Mouse (Mus musculus) heart, embryonic 13.5 days (tissue): Measurements from ENCODE around the gene Golga5. TPM values are rescaled to one million over a fixed set of nuclear protein-coding genes. Genes with fewer than 3 reads are reported as not detected.

Experiments used
- ATAC-seq: fragments of 200-750 bp; cut with Nextera tagmentation; 2 replicates; pipeline ENCODE4 v1.8.0; 2017; ENCODE audit warnings: moderate TSS enrichment; ENCODE audit not compliant: insufficient number of reproducible peaks, low FRiP score, low TSS enrichment; ENCODE audit errors: extremely low read depth
- H3K27ac ChIP-seq: fragments of 300-500 bp; sonication (generic); replicated peaks from 2 replicates; pipeline ENCODE4 v1.5.1; 2015; ENCODE audit warnings: moderate library complexity, mild to moderate bottlenecking, inconsistent platforms
- H3K27me3 ChIP-seq: fragments of 300-500 bp; sonication (generic); replicated peaks from 2 replicates; pipeline ENCODE4 v1.6.1; 2015; ENCODE audit warnings: mild to moderate bottlenecking, inconsistent platforms
- H3K36me3 ChIP-seq: fragments of 300-500 bp; sonication (generic); 2 replicates; pipeline ENCODE4 v1.6.1; 2015; ENCODE audit warnings: mild to moderate bottlenecking, inconsistent platforms
- H3K4me1 ChIP-seq: fragments of 300-500 bp; sonication (generic); 2 replicates; pipeline ENCODE4 v1.6.1; 2015; ENCODE audit warnings: inconsistent platforms
- H3K4me2 ChIP-seq: fragments of 300-500 bp; sonication (generic); 2 replicates; pipeline ENCODE4 v1.6.1; 2015; ENCODE audit warnings: inconsistent platforms, mild to moderate bottlenecking, moderate library complexity
- H3K4me3 ChIP-seq: fragments of 300-500 bp; sonication (generic); 2 replicates; pipeline ENCODE4 v1.5.1; 2015; ENCODE audit warnings: moderate library complexity, mild to moderate bottlenecking, inconsistent platforms
- H3K9ac ChIP-seq: fragments of 300-500 bp; sonication (generic); 2 replicates; pipeline ENCODE4 v1.6.1; 2015; ENCODE audit warnings: inconsistent platforms, mild to moderate bottlenecking, moderate library complexity
- H3K9me3 ChIP-seq: fragments of 300-500 bp; sonication (generic); 2 replicates; pipeline ENCODE4 v1.6.1; 2016; ENCODE audit warnings: inconsistent platforms
- WGBS: fragments of 180-500 bp; shearing (Covaris S2); methylation state at CpG from one replicate; pipeline ENCODE4 v1.1.7; 2015; ENCODE audit warnings: mixed read lengths; 5-methylcytosine and 5-hydroxymethylcytosine counted together
- polyA plus RNA-seq: library from polyadenylated mRNA; unstranded; fragments of >200 nt; fragmentation: Nextera tagmentation; extraction: Ambion mirVana; gene quantifications from 2 replicates; pipeline ENCODE4 v1.2.1, GENCODE M21; 2015

Golga5 gene
- polyA plus RNA-seq, 1 experiment from 2014 or later = 22.8 TPM

GRCm38 (mm10) chr12:102450437-102450836 is 18.5 kb upstream of the Golga5 start:
- H3K9ac ChIP-seq = no peak overlapping the region
- peak overlapping the region; percentile 37 for H3K27ac ChIP-seq
- WGBS = 47% methylated on average over 10 of the region's 10 CpGs
- H3K4me2 ChIP-seq = 0 out of 2 replicates have a peak overlapping the region, but pooled peaks have one; percentile 3
- no peaks in the 10 kb centered on the region for H3K9me3 ChIP-seq
- ATAC-seq = no peak
- no peaks in the 10 kb centered on the region for H3K27me3 ChIP-seq
- H3K4me3 ChIP-seq = no peak overlapping the region
- no peaks in the 10 kb centered on the region for H3K36me3 ChIP-seq
- H3K4me1 ChIP-seq = peaks cover 14% of the 10 kb centered on the region

- H3K4me3 ChIP-seq = no peak overlapping the region
- H3K27ac ChIP-seq = peak overlapping the region; percentile 37
- no peak overlapping the region for H3K4me2 ChIP-seq
- WGBS = 65% methylated on average over 8 of the region's 8 CpGs
- no peak overlapping the region for H3K9ac ChIP-seq
- no peak for ATAC-seq
- H3K9me3 ChIP-seq = no peaks in the 10 kb centered on the region
- peaks cover 14% of the 10 kb centered on the region for H3K4me1 ChIP-seq
- H3K27me3 ChIP-seq = no peaks in the 10 kb centered on the region
- no peaks in the 10 kb centered on the region for H3K36me3 ChIP-seq
Observed at GRCm38 (mm10) chr12:102451126-102451851, 17.6 kb upstream of the Golga5 start.

- no peak for ATAC-seq
- 59% methylated on average over 6 of the region's 6 CpGs for WGBS
- Histone ChIP-seq H3K9ac (no peak overlapping the region), H3K36me3 (no peaks in the 10 kb centered on the region), H3K27ac (no peak overlapping the region), H3K4me2 (no peak overlapping the region), H3K9me3 (no peaks in the 10 kb centered on the region), H3K4me1 (peaks cover 14% of the 10 kb centered on the region), H3K27me3 (no peaks in the 10 kb centered on the region), H3K4me3 (no peak overlapping the region)
Observed at GRCm38 (mm10) chr12:102453581-102453980, 15.4 kb upstream of the Golga5 start.

- H3K36me3 ChIP-seq = no peaks in the 10 kb centered on the region
- H3K9me3 ChIP-seq = no peaks in the 10 kb centered on the region
- no peak overlapping the region for H3K27ac ChIP-seq
- ATAC-seq = no peak
- H3K4me2 ChIP-seq = no peak overlapping the region
- H3K4me3 ChIP-seq = no peak overlapping the region
- H3K9ac ChIP-seq = no peak overlapping the region
- no peaks in the 10 kb centered on the region for H3K27me3 ChIP-seq
- peaks cover 8% of the 10 kb centered on the region; the same call in 1 of the 2 replicates for H3K4me1 ChIP-seq
- WGBS = 65% methylated on average over 7 of the region's 7 CpGs
Observed at GRCm38 (mm10) chr12:102456467-102457193, 12.3 kb upstream of the Golga5 start.

- H3K27me3 ChIP-seq = no peaks in the 10 kb centered on the region
- 49% methylated on average over 5 of the region's 5 CpGs for whole genome bisulfite sequencing
- H3K4me2 ChIP-seq = no peak overlapping the region
- no peaks in the 10 kb centered on the region for H3K9me3 ChIP-seq
- H3K27ac ChIP-seq = no peak overlapping the region
- H3K4me3 ChIP-seq = no peak overlapping the region
- peaks cover 4% of the 10 kb centered on the region; the same call in 1 of the 2 replicates for H3K4me1 ChIP-seq
- no peaks in the 10 kb centered on the region for H3K36me3 ChIP-seq
- no peak overlapping the region for H3K9ac ChIP-seq
- ATAC-seq = no peak
Observed at GRCm38 (mm10) chr12:102460014-102460413, 8.9 kb upstream of the Golga5 start.

GRCm38 (mm10) chr12:102461177-102461576 is 7.8 kb upstream of the Golga5 start:
- H3K27me3 ChIP-seq = no peaks in the 10 kb centered on the region
- no peak for ATAC-seq
- no peak overlapping the region for H3K4me3 ChIP-seq
- H3K27ac ChIP-seq = no peak overlapping the region
- 62% methylated on average over 5 of the region's 5 CpGs for WGBS
- H3K4me1 ChIP-seq = peaks cover 4% of the 10 kb centered on the region; the same call in 1 of the 2 replicates
- no peak overlapping the region for H3K4me2 ChIP-seq
- no peaks in the 10 kb centered on the region for H3K9me3 ChIP-seq
- H3K9ac ChIP-seq = no peak overlapping the region
- H3K36me3 ChIP-seq = no peaks in the 10 kb centered on the region

GRCm38 (mm10) chr12:102464650-102465049 is 4.3 kb upstream of the Golga5 start:
- no peak overlapping the region for H3K4me3 ChIP-seq
- no peaks in the 10 kb centered on the region for H3K27me3 ChIP-seq
- no peak overlapping the region for H3K4me2 ChIP-seq
- no peaks in the 10 kb centered on the region for H3K9me3 ChIP-seq
- no peak for ATAC-seq
- H3K9ac ChIP-seq = no peak overlapping the region
- H3K4me1 ChIP-seq = peaks cover 5% of the 10 kb centered on the region
- no peaks in the 10 kb centered on the region for H3K36me3 ChIP-seq
- no peak overlapping the region for H3K27ac ChIP-seq
- WGBS = 58% methylated on average over 4 of the region's 4 CpGs

GRCm38 (mm10) chr12:102468136-102468535 is 799 bp upstream of the Golga5 start:
- H3K27ac ChIP-seq = no peak overlapping the region
- H3K9ac ChIP-seq = no peak overlapping the region
- H3K9me3 ChIP-seq = no peaks in the 10 kb centered on the region
- H3K36me3 ChIP-seq = peaks cover 11% of the 10 kb centered on the region
- peaks cover 11% of the 10 kb centered on the region for H3K4me1 ChIP-seq
- no peaks in the 10 kb centered on the region for H3K27me3 ChIP-seq
- ATAC-seq = no peak
- H3K4me3 ChIP-seq = no peak overlapping the region
- no peak overlapping the region for H3K4me2 ChIP-seq
- 60% methylated on average over 1 of the region's 1 CpGs for WGBS

- no peaks in the 10 kb centered on the region for H3K27me3 ChIP-seq
- H3K9me3 ChIP-seq = no peaks in the 10 kb centered on the region
- no peak for ATAC-seq
- H3K4me2 ChIP-seq = no peak overlapping the region
- 85% methylated on average over 7 of the region's 7 CpGs for WGBS
- no peak overlapping the region for H3K9ac ChIP-seq
- H3K4me1 ChIP-seq = peaks cover 11% of the 10 kb centered on the region
- H3K36me3 ChIP-seq = peaks cover 63% of the 10 kb centered on the region
- H3K4me3 ChIP-seq = no peak overlapping the region
- no peak overlapping the region for H3K27ac ChIP-seq
Observed at GRCm38 (mm10) chr12:102474411-102474810, 5.5 kb downstream of the Golga5 start.

- H3K27me3 ChIP-seq = no peaks in the 10 kb centered on the region
- no peak overlapping the region for H3K4me2 ChIP-seq
- ATAC-seq = no peak
- no peaks in the 10 kb centered on the region for H3K4me1 ChIP-seq
- H3K9ac ChIP-seq = no peak overlapping the region
- no peaks in the 10 kb centered on the region for H3K9me3 ChIP-seq
- 84% methylated on average over 4 of the region's 4 CpGs for WGBS
- H3K4me3 ChIP-seq = no peak overlapping the region
- peaks cover 88% of the 10 kb centered on the region for H3K36me3 ChIP-seq
- no peak overlapping the region for H3K27ac ChIP-seq
Observed at GRCm38 (mm10) chr12:102480481-102480880, 11.5 kb downstream of the Golga5 start.

- Histone ChIP-seq H3K9ac (no peak overlapping the region), H3K27ac (no peak overlapping the region), H3K27me3 (no peaks in the 10 kb centered on the region), H3K4me2 (no peak overlapping the region), H3K36me3 (peaks cover 95% of the 10 kb centered on the region), H3K4me1 (no peaks in the 10 kb centered on the region), H3K4me3 (no peak overlapping the region), H3K9me3 (no peaks in the 10 kb centered on the region)
- 53% methylated on average over 3 of the region's 3 CpGs for WGBS
- no peak for ATAC-seq
Observed at GRCm38 (mm10) chr12:102484946-102485345, 16.0 kb downstream of the Golga5 start.
